Mouse (Mus musculus): ENCODE measurements around the gene Tnr. TPM values are rescaled to one million over a fixed set of nuclear protein-coding genes. Genes with fewer than 3 reads are reported as not detected.

Tnr gene
- not detected for polyA plus RNA-seq (2017; shearing (Covaris generic))

GRCm38 (mm10) chr1:159523578-159523977 lies at the start of gene Tnr:
Gene Tnr (plus strand): TSS chr1:159523769.

